Comparison of ENCODE assay signal across 24 mouse cellular contexts in the genomic region with DNA sequence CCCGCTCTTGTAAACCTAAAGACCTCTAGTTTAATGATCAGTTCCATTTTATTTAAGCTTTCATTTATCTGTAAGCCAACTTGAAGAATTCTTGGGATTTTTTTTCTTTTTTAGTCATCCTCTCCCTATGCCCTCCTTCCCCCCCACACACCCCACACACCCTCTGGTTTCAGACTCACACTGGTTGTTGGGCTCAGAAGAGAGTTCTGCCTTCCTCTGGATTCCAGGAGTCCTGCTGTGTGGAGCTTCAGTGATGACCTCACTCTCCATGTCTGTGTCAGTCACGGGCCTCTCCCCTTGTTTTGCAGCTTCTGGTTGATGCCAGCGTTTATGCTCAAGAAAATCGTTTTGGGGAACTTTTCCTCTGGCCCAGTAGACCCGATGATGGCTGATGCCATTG. TPM values are rescaled to one million over a fixed set of nuclear protein-coding genes. Genes with fewer than 3 reads are reported as not detected.
"Had no signal": no experiment of that assay in that cellular context is flagged by ENCODE, and none has a peak within 500 bp of the region (broad histone marks: within the 10 kb centered on the region; RNA-seq: fewer than 3 reads in every experiment).

No protein-coding gene starts in this region.

- H3K4me2 ChIP-seq: lung, embryonic 15.5 days; midbrain, embryonic 12.5 days; neural tube, embryonic 12.5 days; stomach, embryonic 15.5 days had no signal

- H3K27ac ChIP-seq: lung, embryonic 15.5 days; macrophage; midbrain, embryonic 12.5 days; neural tube, embryonic 12.5 days; stomach, embryonic 15.5 days; stomach, postnatal 0 days had no signal

- H3K4me1 ChIP-seq: lung, embryonic 15.5 days; midbrain, embryonic 12.5 days; neural tube, embryonic 12.5 days; stomach, embryonic 15.5 days had no signal

- ATAC-seq: lung, postnatal 0 days had no signal

- H3K9me3 ChIP-seq: lung, embryonic 15.5 days; megakaryocyte, embryonic 14.5 days; midbrain, embryonic 12.5 days; neural tube, embryonic 12.5 days; stomach, embryonic 15.5 days had no signal

- H3K9ac ChIP-seq: lung, embryonic 15.5 days; midbrain, embryonic 12.5 days; neural tube, embryonic 12.5 days; stomach, embryonic 15.5 days had no signal

- H3K4me3 ChIP-seq: lung, embryonic 15.5 days; megakaryocyte, embryonic 14.5 days; midbrain, embryonic 12.5 days; neural tube, embryonic 12.5 days; stomach, embryonic 15.5 days had no signal

- DNase-seq: lung, adult 2 months; lung, postnatal 14 days; lung, postnatal 36 days; midbrain, embryonic 14.5 days; right cerebral cortex, postnatal 14 days; thymus, adult 2 months; thymus, postnatal 25 days; thymus, postnatal 4 days had no signal

- H3K27me3 ChIP-seq: lung, embryonic 15.5 days; megakaryocyte, embryonic 14.5 days; midbrain, embryonic 12.5 days; neural tube, embryonic 12.5 days; stomach, embryonic 15.5 days had no signal

RNA-seq across cellular contexts. Expression of a gene that starts 39.9 kb away (rescaled TPM):
- total RNA-seq: megakaryocyte progenitor cell, adult 5-6 weeks had no signal
- polyA plus RNA-seq: lung, embryonic 15.5 days; lung, postnatal 0 days; testis, adult 2 months had no signal

RNA-seq across cellular contexts. Expression of a gene that starts 57.3 kb away (rescaled TPM):
- total RNA-seq: megakaryocyte progenitor cell, adult 5-6 weeks; midbrain, postnatal 0 days; monocyte, adult 5-6 weeks; neutrophil, adult 5-6 weeks had no signal
- polyA plus RNA-seq: lung, adult 2 months; lung, embryonic 15.5 days; lung, postnatal 0 days; macrophage; midbrain, embryonic 12.5 days; midbrain, embryonic 14.5 days; midbrain, postnatal 0 days; neural tube, embryonic 12.5 days; neural tube, embryonic 14.5 days; spleen, adult 2 months; stomach, postnatal 0 days; testis, adult 2 months; urinary bladder, adult 2 months had no signal
